Comparison of ENCODE assay signal across 36 mouse cellular contexts in genomic region chr19:4502701-4503100, GRCm38 (mm10). TPM values are rescaled to one million over a fixed set of nuclear protein-coding genes. Genes with fewer than 3 reads are reported as not detected.
"Had no signal": no experiment of that assay in that cellular context is flagged by ENCODE, and none has a peak within 500 bp of the region (broad histone marks: within the 10 kb centered on the region; RNA-seq: fewer than 3 reads in every experiment).

No protein-coding gene starts in this region.

- H3K9me3 ChIP-seq: heart, embryonic 12.5 days; heart, embryonic 15.5 days; hindbrain, embryonic 10.5 days; hindbrain, embryonic 12.5 days; intestine, embryonic 15.5 days; limb, embryonic 10.5 days; limb, embryonic 12.5 days; liver, embryonic 13.5 days; liver, embryonic 15.5 days had no signal

- H3K4me2 ChIP-seq: heart, embryonic 12.5 days; heart, embryonic 15.5 days; hindbrain, embryonic 12.5 days; hindbrain, embryonic 14.5 days; intestine, embryonic 15.5 days; limb, embryonic 12.5 days; liver, embryonic 11.5 days; liver, embryonic 13.5 days; liver, embryonic 15.5 days had no signal

- H3K4me3 ChIP-seq: gastrocnemius, adult 2 months; heart, adult 2 months; heart, embryonic 12.5 days; heart, embryonic 15.5 days; hindbrain, embryonic 10.5 days; hindbrain, embryonic 12.5 days; intestine, embryonic 15.5 days; layer of hippocampus, adult 2 months; left cerebral cortex, adult 2 months; limb, embryonic 10.5 days; limb, embryonic 12.5 days; liver, embryonic 13.5 days; liver, embryonic 15.5 days had no signal

- ATAC-seq: hindbrain, embryonic 16.5 days; inflammation-experienced regulatory T-cells, adult 6 months; intestine, embryonic 15.5 days; intestine, postnatal 0 days had no signal

- H3K36me3 ChIP-seq: heart, embryonic 12.5 days; heart, embryonic 15.5 days; hindbrain, embryonic 10.5 days; hindbrain, embryonic 12.5 days; intestine, embryonic 15.5 days; limb, embryonic 10.5 days; limb, embryonic 12.5 days; liver, embryonic 13.5 days; liver, embryonic 15.5 days had no signal

- H3K9ac ChIP-seq: heart, embryonic 12.5 days; heart, embryonic 15.5 days; hindbrain, embryonic 12.5 days; hindbrain, embryonic 14.5 days; intestine, embryonic 15.5 days; limb, embryonic 12.5 days; liver, embryonic 13.5 days; liver, embryonic 15.5 days had no signal

- DNase-seq: gastrocnemius, adult 2 months; gastrocnemius, postnatal 10 days; gastrocnemius, postnatal 25 days; heart, adult 2 months; heart, postnatal 14 days; heart, postnatal 36 days; kidney, adult 18-20 months; kidney, adult 8-10 months; kidney, postnatal 10 days; kidney, postnatal 25 days; kidney, postnatal 4 days; liver; liver, embryonic 13.5 days had no signal

- H3K27me3 ChIP-seq: heart, embryonic 12.5 days; heart, embryonic 15.5 days; hindbrain, embryonic 12.5 days; intestine, embryonic 15.5 days; limb, embryonic 12.5 days; liver, embryonic 13.5 days; liver, embryonic 15.5 days had no signal

- H3K27ac ChIP-seq: gastrocnemius, adult 2 months; heart, adult 2 months; heart, embryonic 15.5 days; hindbrain, embryonic 10.5 days; hindbrain, embryonic 12.5 days; hindbrain, embryonic 14.5 days; intestine, embryonic 15.5 days; layer of hippocampus, adult 2 months; left cerebral cortex, adult 2 months; limb, embryonic 10.5 days; limb, embryonic 12.5 days; liver, embryonic 13.5 days; liver, embryonic 15.5 days had no signal

RNA-seq across cellular contexts. Expression of gene 2010003K11Rik, which starts 4.3 kb away (rescaled TPM):
- total RNA-seq: gastrocnemius, adult 2 months; gastrocnemius, postnatal 10 days; granulocyte monocyte progenitor cell, adult 5-6 weeks; heart, adult 2 months; layer of hippocampus, adult 2 months; layer of hippocampus, postnatal 10 days; layer of hippocampus, postnatal 25 days; left cerebral cortex, adult 2 months; left cerebral cortex, postnatal 14 days; left cerebral cortex, postnatal 36 days had no signal
- polyA plus RNA-seq: heart, embryonic 12.5 days; heart, embryonic 15.5 days; heart, postnatal 0 days; hindbrain, embryonic 12.5 days; hindbrain, embryonic 14.5 days; hindbrain, embryonic 16.5 days; inflammation-experienced regulatory T-cells, adult 6 months; kidney, embryonic 14.5 days; limb, embryonic 10.5 days; limb, embryonic 12.5 days; limb, embryonic 14.5 days; liver, embryonic 13.5 days had no signal

RNA-seq across cellular contexts. Expression of gene Syt12, which starts 25.5 kb away (rescaled TPM):
- total RNA-seq: granulocyte monocyte progenitor cell, adult 5-6 weeks had no signal
